Mouse (Mus musculus) gastrocnemius, postnatal 25 days (tissue): ENCODE results near the gene Arhgef25. TPM values are rescaled to one million over a fixed set of nuclear protein-coding genes. Genes with fewer than 3 reads are reported as not detected.
"Not testable (repeated sequence)": the region's sequence is repeated elsewhere in the genome, so short reads cannot be mapped to it uniquely, and the experiment has no call there.

ENCODE experiments used
- DNase-seq: peaks from one replicate; pipeline ENCODE4 v3.0.0; 2022
- total RNA-seq, 2 experiments: library from RNA; stranded (reverse); gene quantifications; 1 replicate in 1 of 2; 2 replicates in 1 of 2; pipeline ENCODE4 v1.2.3; 2021

Arhgef25 gene
- total RNA-seq, 2 experiments from 2014 or later, result 8.7 to 9.3 TPM

DNA sequence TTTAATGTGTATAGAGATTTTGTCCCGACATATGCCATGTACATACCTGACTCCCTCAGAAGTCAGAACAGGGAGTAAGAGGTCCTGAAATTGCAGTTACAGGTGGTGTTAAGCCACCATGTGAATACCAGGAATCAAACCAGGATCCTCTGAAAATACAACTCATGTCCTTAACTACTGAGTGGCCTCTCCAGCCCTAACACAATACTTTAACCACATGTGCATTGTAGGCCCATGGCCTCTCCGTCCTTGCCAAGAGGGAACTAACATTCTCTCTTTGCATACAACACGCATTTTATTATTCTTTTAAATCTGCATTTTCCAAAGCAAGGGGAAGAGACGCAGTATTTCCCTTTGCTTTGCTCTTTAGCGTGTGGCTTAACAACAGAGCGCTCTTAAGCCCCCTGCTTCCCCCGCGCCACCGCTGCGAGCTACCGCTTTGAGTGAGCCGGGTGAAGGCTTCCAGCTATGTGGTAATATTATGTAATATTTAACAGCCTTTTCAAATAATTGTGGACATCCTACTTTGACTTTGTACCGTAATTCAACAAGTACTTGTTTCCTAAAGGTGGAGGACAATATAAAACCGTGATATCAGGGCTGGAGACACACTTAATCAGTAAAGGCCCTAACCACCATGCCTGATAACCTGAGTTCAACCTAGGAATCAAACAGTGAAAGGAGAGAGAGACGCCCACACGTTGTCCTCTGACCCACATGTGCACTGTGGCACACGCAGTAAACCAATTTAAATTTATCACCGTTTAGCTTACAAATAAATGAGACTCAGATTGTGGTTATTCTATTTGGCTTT, 51.3 kb downstream of the Arhgef25 start:
- DNase-seq, result no peak

DNA sequence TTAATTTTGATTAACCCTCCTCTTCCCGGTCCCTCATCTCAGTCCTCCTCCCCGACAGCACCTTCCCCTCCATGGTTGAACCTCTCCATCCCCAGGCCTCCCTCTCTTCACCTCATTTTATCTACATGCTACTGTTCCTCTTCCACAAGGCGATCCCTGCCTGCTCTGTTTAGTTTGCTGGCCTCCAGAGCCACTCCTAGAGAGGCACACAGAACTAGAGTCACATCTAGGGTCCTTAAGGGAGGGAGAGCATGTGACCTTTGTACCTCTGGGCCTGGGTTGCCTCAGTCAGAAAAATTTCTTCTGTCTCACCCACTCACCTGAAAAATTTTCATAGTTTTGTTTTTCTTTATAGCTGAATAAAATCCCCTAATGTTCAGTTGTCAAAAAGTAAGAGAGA, 52.0 kb downstream of the Arhgef25 start:
- no peak for DNase-seq

- no peak for DNase-seq
Observed at GRCm38 (mm10) chr10:127136510-127136909, 53.4 kb downstream of the Arhgef25 start.

DNA sequence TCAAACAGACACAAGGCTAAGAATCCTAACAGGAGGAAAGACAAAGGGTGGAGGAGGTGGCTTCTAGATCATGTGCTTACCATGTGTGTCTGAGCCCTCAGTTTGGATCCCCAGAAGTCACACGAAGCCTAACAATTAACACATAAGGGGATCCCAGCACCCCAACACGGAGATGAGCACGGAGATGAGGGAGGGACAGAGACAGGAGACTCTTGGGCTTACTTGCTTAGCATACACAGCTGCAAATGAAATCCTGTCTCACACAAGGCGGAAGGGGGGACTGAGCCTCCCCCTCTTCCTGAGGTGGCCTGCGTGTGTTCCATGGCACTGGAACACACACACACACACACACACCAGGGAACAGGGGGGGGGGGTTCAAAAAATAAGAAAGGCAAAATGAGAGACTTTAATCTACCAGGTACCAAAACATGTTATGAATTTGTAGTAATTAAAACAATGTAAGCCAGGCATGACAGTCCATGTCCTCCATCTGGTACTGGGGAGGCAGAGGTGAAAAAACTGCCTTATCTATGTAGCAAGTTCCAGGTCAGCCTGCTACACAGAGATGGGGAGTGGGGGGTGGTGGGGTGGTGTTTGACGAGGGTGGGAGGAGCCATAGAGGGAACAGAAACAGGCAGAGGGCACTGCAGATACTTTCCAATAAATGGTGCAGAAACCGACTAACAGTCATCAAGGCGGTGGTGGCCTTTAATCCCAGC, 54.6 kb downstream of the Arhgef25 start:
- DNase-seq, result no peak

DNA sequence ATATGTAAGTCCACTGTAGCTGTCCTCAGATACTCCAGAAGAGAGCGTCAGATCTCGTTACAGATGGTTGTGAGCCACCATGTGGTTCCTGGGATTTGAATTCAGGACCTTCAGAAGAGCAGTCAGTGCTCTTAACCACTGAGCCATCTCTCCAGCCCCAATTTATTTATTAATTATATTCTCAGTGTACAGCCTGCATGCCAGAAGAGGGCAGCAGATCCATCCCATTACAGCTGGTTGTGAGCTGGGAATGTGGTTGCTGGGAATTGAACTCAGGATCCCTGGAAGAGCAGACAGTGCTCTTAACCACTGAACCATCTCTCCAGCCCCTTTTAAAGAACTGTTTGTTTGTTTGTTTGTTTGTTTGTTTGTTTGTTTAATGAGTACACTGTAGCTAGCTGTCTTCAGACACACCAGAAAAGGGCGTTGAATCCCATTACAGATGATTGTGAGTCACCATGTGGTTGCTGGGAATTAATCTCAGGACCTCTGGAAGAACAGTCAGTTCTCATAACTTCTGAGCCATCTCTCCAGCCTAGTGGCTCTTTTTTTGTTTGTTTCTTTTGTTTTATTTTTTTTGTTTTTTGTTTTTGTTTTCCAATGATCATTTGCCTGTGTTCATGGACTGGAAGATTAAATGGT, 55.4 kb downstream of the Arhgef25 start:
- not testable (repeated sequence) for DNase-seq

Other genes starting within 250 kb of the Arhgef25 start
- 10 to 100 TPM; 90.6 to 98.7 TPM for gene Ctdsp2, start 211.4 kb downstream of the Arhgef25 start, total RNA-seq
- gene Avil, start 189.4 kb downstream of the Arhgef25 start, total RNA-seq, result 1 to 10 TPM; 1.5 to 2.3 TPM
- gene Tsfm, start 159.2 kb downstream of the Arhgef25 start, total RNA-seq, result 10 to 100 TPM; 20.9 TPM
- gene Mettl1, start 148.7 kb downstream of the Arhgef25 start, total RNA-seq, result 1 to 10 TPM; 7.9 to 9.5 TPM
- under 1 TPM; 0.15 to 0.24 TPM for gene Eef1akmt3, start 148.6 kb downstream of the Arhgef25 start, total RNA-seq
- gene Cyp27b1, start 141.8 kb downstream of the Arhgef25 start, total RNA-seq, result under 1 TPM; 0.10 to 0.19 TPM
- under 1 TPM; 0.62 to 0.82 TPM for gene March9, start 129.9 kb downstream of the Arhgef25 start, total RNA-seq
- gene Cdk4, start 126.5 kb downstream of the Arhgef25 start, total RNA-seq, result 10 to 100 TPM; 43.3 to 46.9 TPM
- 10 to 100 TPM; 24.1 to 28.8 TPM for gene Tspan31, start 119.8 kb downstream of the Arhgef25 start, total RNA-seq
- gene Agap2, start 114.8 kb downstream of the Arhgef25 start, total RNA-seq, result 1 to 10 TPM; 2.0 to 2.4 TPM
- 10 to 100 TPM; 11.3 to 13.9 TPM for gene Os9, start 69.0 kb downstream of the Arhgef25 start, total RNA-seq
- gene B4galnt1, start 24.9 kb downstream of the Arhgef25 start, total RNA-seq, result under 1 TPM; 0.78 to 1.00 TPM
- 1 to 10 TPM; 3.3 to 6.5 TPM for gene Slc26a10, start 9.4 kb downstream of the Arhgef25 start, total RNA-seq
- gene Dtx3, start 5.6 kb upstream of the Arhgef25 start, total RNA-seq, result 10 to 100 TPM; 18.9 to 19.6 TPM
- gene Pip4k2c, start 21.5 kb upstream of the Arhgef25 start, total RNA-seq, result 1 to 10 TPM; 4.7 to 6.9 TPM
- gene Kif5a, start 73.3 kb upstream of the Arhgef25 start, total RNA-seq, result under 1 TPM; 0.18 to 0.62 TPM
- gene Dctn2, start 76.3 kb upstream of the Arhgef25 start, total RNA-seq, result 10 to 100 TPM; 88.3 to 90.8 TPM
- gene Mbd6, start 98.9 kb upstream of the Arhgef25 start, total RNA-seq, result 10 to 100 TPM; 12.7 to 14.3 TPM
- gene Mars, start 121.7 kb upstream of the Arhgef25 start, total RNA-seq, result 10 to 100 TPM; 48.3 to 53.5 TPM
- gene Arhgap9, start 131.9 kb upstream of the Arhgef25 start, total RNA-seq, result 1 to 10 TPM; 1.4 to 1.7 TPM
- 1 to 10 TPM in 1 of 2 experiments, under 1 TPM in 1; 0.74 to 1.5 TPM for gene Gli1, start 151.9 kb upstream of the Arhgef25 start, total RNA-seq
- not detected for gene Inhbe, start 164.3 kb upstream of the Arhgef25 start, total RNA-seq
- gene Inhbc, start 180.3 kb upstream of the Arhgef25 start, total RNA-seq, result not detected
- 100 to 1,000 TPM in 1 of 2 experiments, 10 to 100 TPM in 1; 97.8 to 120 TPM for gene R3hdm2, start 190.2 kb upstream of the Arhgef25 start, total RNA-seq